Mouse (Mus musculus) liver, embryonic 14.5 days (tissue): ENCODE data around the gene Brox.

ENCODE experiments used
- CTCF ChIP-seq: IDR thresholded peaks from 2 replicates; pipeline ENCODE4 v1.5.1; 2016; ENCODE audit warnings: antibody characterized with exemption, low read depth, control low read depth
- EP300 ChIP-seq: IDR thresholded peaks from 2 replicates; pipeline ENCODE4 v1.6.1; 2016; ENCODE audit warnings: antibody characterized with exemption, low read depth

GRCm38 (mm10) chr1:183324433-183324832 is 27.4 kb upstream of the Brox start:
- TF ChIP-seq CTCF (no peak), EP300 (no peak)
